In genomic region chr6:51580040-51580680, GRCm38 (mm10) we compare ENCODE assay signal across 8 mouse cellular contexts. TPM values are rescaled to one million over a fixed set of nuclear protein-coding genes. Genes with fewer than 3 reads are reported as not detected.
DNase-seq lines count a peak whose midpoint lies in the region; ATAC-seq and TF ChIP-seq lines count a peak whose summit lies in the region.

No protein-coding gene starts in this region.

- peak; percentile 92 for TF ChIP-seq CTCF in intestine, postnatal 0 days (IDR thresholded peaks at IDR 0.05; ENCODE audit: low read depth)

- H3K36me3 ChIP-seq in intestine, postnatal 0 days (ENCODE audit: control insufficient read depth, insufficient read depth), result no peaks in the 10 kb centered on the region; the same call in 1 of the 2 replicates
- peaks cover 4% of the 10 kb centered on the region; the same call in 1 of the 2 replicates for H3K36me3 ChIP-seq in midbrain, embryonic 12.5 days

- H3K9me3 ChIP-seq in intestine, postnatal 0 days (ENCODE audit: control insufficient read depth), result no peaks in the 10 kb centered on the region
- H3K9me3 ChIP-seq in midbrain, embryonic 12.5 days, result no peaks in the 10 kb centered on the region

- intact Hi-C loops in left cerebral cortex, postnatal 36 days (cut with DNase I), result loop anchor here (2.0 to 5.0 kb wide), 4 partner anchors 68 to 371 kb away; partner anchors contain the start of gene Hnrnpa2b1

- H3K4me3 ChIP-seq in intestine, postnatal 0 days (ENCODE audit: low read depth, low read length), result no peak overlapping the region
- H3K4me3 ChIP-seq in midbrain, embryonic 12.5 days, result no peak overlapping the region

- no peaks in the 10 kb centered on the region for H3K27me3 ChIP-seq in intestine, postnatal 0 days (replicated peaks; ENCODE audit: control insufficient read depth, insufficient read depth, low read length)
- no peaks in the 10 kb centered on the region for H3K27me3 ChIP-seq in midbrain, embryonic 12.5 days

- H3K4me1 ChIP-seq in intestine, postnatal 0 days (replicated peaks; ENCODE audit: control insufficient read depth, insufficient read depth, low read length), result no peaks in the 10 kb centered on the region
- no peaks in the 10 kb centered on the region; the same call in 1 of the 2 replicates for H3K4me1 ChIP-seq in midbrain, embryonic 12.5 days

- 18% methylated on average over 18 of the region's 18 CpGs for WGBS in intestine, postnatal 0 days
- 36% methylated on average over 18 of the region's 18 CpGs for WGBS in midbrain, embryonic 12.5 days

- peak; percentile 48 for DNase-seq in adrenal gland, adult 8-10 months
- peak; percentile 87 for DNase-seq in embryo, embryonic 11.5 days (ENCODE audit: low read depth, low spot score)
- peak; percentile 77 to 83 for DNase-seq in left cerebral cortex, postnatal 36 days (ENCODE audit: low spot score in 2 of 2)
- DNase-seq in skeletal muscle tissue, adult 2 months (ENCODE audit: low read depth, low spot score), result peak; percentile 83
- peak; percentile 84 for DNase-seq in yolk sac, embryonic 10.5 days (ENCODE audit: low spot score)

- no peak overlapping the region for H3K9ac ChIP-seq in intestine, postnatal 0 days (ENCODE audit: low read depth, low read length)
- no peak overlapping the region for H3K9ac ChIP-seq in midbrain, embryonic 12.5 days (replicated peaks)

- no peak overlapping the region for H3K27ac ChIP-seq in intestine, postnatal 0 days (ENCODE audit: low read depth, low read length)
- peak overlapping the region; percentile 11; the same call in 1 of the 2 replicates for H3K27ac ChIP-seq in midbrain, embryonic 12.5 days (replicated peaks)

- peak; percentile 89 for ATAC-seq in granulocyte monocyte progenitor cell, adult 5-6 weeks (replicated peaks; ENCODE audit: poor library complexity, severe bottlenecking)
- peak; percentile 86 for ATAC-seq in intestine, postnatal 0 days
- peak; percentile 89 for ATAC-seq in midbrain, embryonic 12.5 days (ENCODE audit: low FRiP score, low read depth)

- H3K4me2 ChIP-seq in intestine, postnatal 0 days (replicated peaks; ENCODE audit: low read depth), result no peak overlapping the region; the same call in 1 of the 2 replicates
- no peak overlapping the region for H3K4me2 ChIP-seq in midbrain, embryonic 12.5 days (replicated peaks)

RNA-seq across cellular contexts. Expression of gene Snx10, which starts 56.5 kb away (rescaled TPM):
- 10 to 100 TPM; 16.9 to 27.5 (median 24.6) TPM for total RNA-seq in adrenal gland, adult 8-10 months (2022)
- total RNA-seq in granulocyte monocyte progenitor cell, adult 5-6 weeks (2014; fragmentation: Nextera tagmentation), result 54.5 and 58.4 TPM in 2 replicates
- total RNA-seq in granulocyte monocyte progenitor cell, adult 5-6 weeks (2017), result 57.2 and 65.3 TPM in 2 replicates
- 8.4 and 10.1 TPM in 2 replicates for polyA plus RNA-seq in intestine, postnatal 0 days (2015; fragmentation: Nextera tagmentation; extraction: Ambion mirVana)
- 100 to 1,000 TPM; 110 to 115 TPM for total RNA-seq in left cerebral cortex, postnatal 36 days (2021)
- polyA plus RNA-seq in midbrain, embryonic 12.5 days (2016; fragmentation: Nextera tagmentation; extraction: Ambion mirVana), result 41.9 and 51.1 TPM in 2 replicates
